10 mouse cellular contexts compared by ENCODE assay signal in genomic region chr4:71130946-71131669, GRCm38 (mm10).
A peak's percentile ranks its signal among the peaks of the same experiment; 100 is the strongest.
DNase-seq lines count a peak whose midpoint lies in the region; ATAC-seq lines count a peak whose summit lies in the region.
"Had no signal": no experiment of that assay in that cellular context is flagged by ENCODE, and none has a peak within 500 bp of the region (broad histone marks: within the 10 kb centered on the region; RNA-seq: fewer than 3 reads in every experiment).

No protein-coding gene starts in this region.

- no peaks in the 10 kb centered on the region for H3K27me3 ChIP-seq in embryonic facial prominence, embryonic 14.5 days (replicated peaks; ENCODE audit: control insufficient read depth, insufficient read depth, low read length)
- H3K27me3 ChIP-seq in neural tube, embryonic 12.5 days (replicated peaks), result no peaks in the 10 kb centered on the region
- no peaks in the 10 kb centered on the region for H3K27me3 ChIP-seq in liver, embryonic 12.5 days (replicated peaks)
- H3K27me3 ChIP-seq: CH12.LX; liver, embryonic 15.5 days had no signal

- no peaks in the 10 kb centered on the region for H3K9me3 ChIP-seq in embryonic facial prominence, embryonic 14.5 days (ENCODE audit: control insufficient read depth, low read length)
- H3K9me3 ChIP-seq in neural tube, embryonic 12.5 days, result no peaks in the 10 kb centered on the region
- H3K9me3 ChIP-seq in liver, embryonic 12.5 days (replicated peaks), result no peaks in the 10 kb centered on the region
- H3K9me3 ChIP-seq: liver, embryonic 15.5 days had no signal

- no peaks in the 10 kb centered on the region for H3K36me3 ChIP-seq in embryonic facial prominence, embryonic 14.5 days (ENCODE audit: control insufficient read depth, insufficient read depth, low read length)
- no peaks in the 10 kb centered on the region for H3K36me3 ChIP-seq in neural tube, embryonic 12.5 days
- H3K36me3 ChIP-seq in liver, embryonic 12.5 days, result no peaks in the 10 kb centered on the region
- H3K36me3 ChIP-seq: liver, embryonic 15.5 days had no signal

- intact Hi-C loops in heart, postnatal 14 days (cut with DNase I), result no loop called here

- peak; percentile 1 for DNase-seq in kidney, adult 9 months
- no peak for DNase-seq in kidney, adult 8-10 months
- DNase-seq in embryonic facial prominence, embryonic 14.5 days (ENCODE audit: low spot score), result peak; percentile 95
- DNase-seq in kidney, postnatal 4 days, result peak; percentile 5 to 23
- DNase-seq in heart, postnatal 14 days, result no peak
- DNase-seq in thymus, postnatal 0 days (ENCODE audit: low spot score), result no peak

- ATAC-seq in embryonic facial prominence, embryonic 14.5 days (ENCODE audit: low read depth), result peak; percentile 95
- ATAC-seq in neural tube, embryonic 12.5 days (ENCODE audit: low FRiP score, low read depth), result peak; percentile 82; the same call in 1 of the 2 replicates
- no peak for ATAC-seq in liver, embryonic 12.5 days

- 19% methylated on average over 7 of the region's 7 CpGs for WGBS in embryonic facial prominence, embryonic 14.5 days
- WGBS in neural tube, embryonic 12.5 days, result 19% methylated on average over 7 of the region's 7 CpGs
- WGBS in liver, embryonic 12.5 days (ENCODE audit: insufficient replicate concordance), result 60% methylated on average over 7 of the region's 7 CpGs

- H3K4me2 ChIP-seq in embryonic facial prominence, embryonic 14.5 days (ENCODE audit: low read depth, low read length), result peak overlapping the region; percentile 9; the same call in 1 of the 2 replicates
- no peak overlapping the region for H3K4me2 ChIP-seq in neural tube, embryonic 12.5 days (replicated peaks)
- H3K4me2 ChIP-seq in liver, embryonic 12.5 days, result no peak overlapping the region
- H3K4me2 ChIP-seq: liver, embryonic 15.5 days had no signal

- peaks cover 8% of the 10 kb centered on the region; the same call in 1 of the 2 replicates for H3K4me1 ChIP-seq in embryonic facial prominence, embryonic 14.5 days (ENCODE audit: control insufficient read depth, insufficient read depth, low read length)
- H3K4me1 ChIP-seq in neural tube, embryonic 12.5 days, result peaks cover 3% of the 10 kb centered on the region; the same call in 1 of the 2 replicates
- no peaks in the 10 kb centered on the region for H3K4me1 ChIP-seq in liver, embryonic 12.5 days
- H3K4me1 ChIP-seq: liver, embryonic 15.5 days had no signal

- no peak overlapping the region for H3K27ac ChIP-seq in embryonic facial prominence, embryonic 14.5 days (replicated peaks; ENCODE audit: low read depth, low read length)
- H3K27ac ChIP-seq in neural tube, embryonic 12.5 days, result no peak overlapping the region
- no peak overlapping the region for H3K27ac ChIP-seq in liver, embryonic 12.5 days
- H3K27ac ChIP-seq: liver, embryonic 15.5 days had no signal

- no peak overlapping the region for H3K4me3 ChIP-seq in embryonic facial prominence, embryonic 14.5 days (ENCODE audit: low read depth, low read length)
- H3K4me3 ChIP-seq in neural tube, embryonic 12.5 days, result no peak overlapping the region
- H3K4me3 ChIP-seq in liver, embryonic 12.5 days, result no peak overlapping the region
- H3K4me3 ChIP-seq: liver, embryonic 15.5 days had no signal

- H3K9ac ChIP-seq in embryonic facial prominence, embryonic 14.5 days (ENCODE audit: low read depth, low read length), result no peak overlapping the region
- H3K9ac ChIP-seq in neural tube, embryonic 12.5 days, result no peak overlapping the region
- H3K9ac ChIP-seq in liver, embryonic 12.5 days, result no peak overlapping the region
- H3K9ac ChIP-seq: liver, embryonic 15.5 days had no signal

Comparison
In these comparisons a context has a peak if more than half of its experiments do, and no peak if none do; other contexts are left out.
1. DNase-seq: peak in kidney, adult 9 months (single experiment), embryonic facial prominence, embryonic 14.5 days (single experiment) and kidney, postnatal 4 days (2 of 2); none in kidney, adult 8-10 months (0 of 2), heart, postnatal 14 days (0 of 2) and thymus, postnatal 0 days (single experiment).